Mouse (Mus musculus): ENCODE results near the gene Slc7a5.

The Slc7a5 gene

DNA sequence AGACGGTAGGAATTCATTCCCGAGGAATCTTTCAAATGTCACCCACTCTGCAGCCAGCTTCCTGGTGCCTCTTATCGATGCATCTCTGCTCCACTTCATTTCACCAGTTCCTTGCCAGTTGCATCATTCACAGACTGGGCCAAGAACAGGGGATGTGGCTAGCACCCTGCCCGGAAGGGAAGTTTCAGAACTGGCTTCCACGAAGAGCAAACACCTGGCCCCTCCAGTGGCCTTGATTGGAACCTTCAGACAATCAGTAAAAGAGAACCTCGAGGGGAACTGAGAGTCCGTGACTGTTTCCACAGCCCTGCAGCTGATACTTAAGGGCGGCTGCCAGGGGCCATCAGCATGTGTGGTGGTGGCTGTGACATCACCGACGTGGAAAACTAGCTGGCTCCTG lies 59.0 kb downstream of the Slc7a5 start:
- no peak for DNase-seq

DNA sequence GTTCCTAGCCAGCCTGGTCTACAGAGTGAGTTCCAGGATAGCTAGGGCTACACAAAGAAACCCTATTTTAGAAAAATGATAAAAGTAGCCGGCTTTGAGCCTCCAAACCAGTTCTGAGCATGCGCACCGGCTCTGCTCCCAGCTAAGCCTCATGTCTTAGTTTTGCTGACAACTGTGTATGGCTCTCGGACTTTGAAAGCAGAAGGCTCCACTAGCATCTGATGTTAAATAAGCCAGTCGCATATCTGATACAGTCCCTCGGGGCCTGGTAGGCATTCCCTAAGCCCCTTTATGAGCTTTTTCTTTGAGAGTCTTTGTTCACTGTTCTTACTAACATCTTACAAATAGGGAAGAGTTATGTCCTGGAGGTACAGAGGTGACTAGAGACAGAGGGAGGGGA lies 59.5 kb downstream of the Slc7a5 start:
- DNase-seq: no peak

DNA sequence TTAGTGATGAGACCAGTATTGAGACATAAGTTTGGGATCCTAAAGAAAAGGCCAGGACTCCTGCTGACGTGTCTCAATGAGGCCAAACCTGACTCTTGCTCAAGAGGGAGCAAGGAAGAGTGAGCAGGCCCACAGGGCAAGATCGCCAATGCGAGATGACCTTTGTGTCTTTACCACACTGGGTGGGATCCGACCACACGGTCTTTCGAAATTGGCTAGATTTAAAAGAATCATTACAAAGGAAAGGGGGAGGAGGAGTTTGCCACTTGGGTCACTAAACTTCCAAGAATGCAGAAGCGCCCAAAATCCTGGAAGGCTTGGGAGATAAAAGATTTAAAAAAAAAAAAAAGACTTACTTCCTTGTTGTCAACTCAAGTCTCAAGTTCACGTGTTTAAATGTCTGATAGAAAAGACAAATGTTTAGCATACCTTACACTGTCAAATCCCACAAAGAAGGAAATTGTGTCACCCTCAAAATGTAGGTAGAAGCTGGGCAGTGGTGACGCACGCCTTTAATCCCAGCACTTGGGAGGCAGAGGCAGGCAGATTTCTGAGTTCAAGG lies 60.2 kb downstream of the Slc7a5 start:
- DNase-seq: no peak

DNA sequence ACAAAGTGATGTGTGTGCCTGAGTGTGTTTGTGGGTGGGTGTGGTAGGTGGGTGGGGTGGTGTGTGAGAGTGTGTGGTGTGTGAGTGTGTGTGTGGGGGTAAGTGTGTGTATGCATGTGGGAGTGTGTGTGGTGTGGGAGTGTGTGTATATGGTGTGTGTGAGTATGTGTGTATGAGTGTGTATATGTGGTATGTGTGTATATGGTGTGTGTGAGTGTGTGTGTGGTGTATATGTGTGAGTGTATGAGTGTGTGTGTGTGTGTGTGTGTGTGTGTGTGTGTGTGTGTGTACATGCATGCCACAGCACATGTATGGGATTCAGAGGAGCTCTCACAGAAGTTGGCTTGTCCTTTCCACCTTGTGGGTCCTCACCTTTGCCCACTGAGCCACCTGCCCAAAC lies 60.7 kb downstream of the Slc7a5 start:
- DNase-seq: no peak

DNA sequence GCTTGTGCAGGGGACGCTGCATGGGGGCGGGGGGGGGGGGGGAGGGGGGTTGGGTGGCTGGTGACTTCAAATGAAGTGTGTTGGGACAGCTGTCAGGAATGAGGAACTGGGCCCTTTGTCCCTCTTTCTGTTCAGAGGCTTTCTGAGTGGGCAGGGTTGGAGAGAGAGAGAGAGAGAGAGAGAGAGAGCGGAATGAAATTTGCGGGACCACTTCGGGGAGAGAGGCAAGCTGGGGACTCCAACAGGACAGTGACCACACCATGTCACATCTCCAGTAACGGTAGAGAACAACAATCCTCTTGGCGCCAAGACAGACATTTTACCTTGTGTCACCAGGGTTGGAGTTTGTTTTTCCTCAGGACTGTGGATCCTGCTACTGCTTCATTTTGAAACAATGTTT lies 62.7 kb downstream of the Slc7a5 start:
- DNase-seq: no peak

DNA sequence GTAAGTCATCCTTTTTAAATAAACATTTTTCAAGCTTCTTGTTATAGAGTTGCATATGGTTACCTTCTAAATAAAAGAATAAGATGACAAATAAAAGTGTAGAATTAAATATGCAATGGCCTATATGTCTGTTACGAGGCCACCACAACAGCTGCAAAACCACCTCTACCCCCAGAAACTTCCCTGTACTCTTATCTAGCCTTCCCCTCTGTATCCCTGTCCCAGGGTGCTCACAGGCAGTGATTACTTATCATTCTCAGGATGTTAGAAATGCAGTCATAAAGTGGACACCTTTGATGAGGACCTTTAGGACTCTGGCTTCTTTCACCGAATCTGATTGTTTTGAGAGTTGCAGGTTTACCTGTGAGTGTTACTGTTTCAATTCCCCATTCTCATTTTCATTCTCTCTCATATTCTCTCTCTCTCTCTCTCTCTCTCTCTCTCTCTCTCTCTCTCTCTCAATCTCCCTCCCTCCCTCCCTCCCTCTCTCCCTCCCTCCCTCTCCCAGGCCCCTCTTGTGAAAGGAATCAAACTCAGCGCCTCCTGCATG lies 64.2 kb downstream of the Slc7a5 start:
- no peak for DNase-seq

DNA sequence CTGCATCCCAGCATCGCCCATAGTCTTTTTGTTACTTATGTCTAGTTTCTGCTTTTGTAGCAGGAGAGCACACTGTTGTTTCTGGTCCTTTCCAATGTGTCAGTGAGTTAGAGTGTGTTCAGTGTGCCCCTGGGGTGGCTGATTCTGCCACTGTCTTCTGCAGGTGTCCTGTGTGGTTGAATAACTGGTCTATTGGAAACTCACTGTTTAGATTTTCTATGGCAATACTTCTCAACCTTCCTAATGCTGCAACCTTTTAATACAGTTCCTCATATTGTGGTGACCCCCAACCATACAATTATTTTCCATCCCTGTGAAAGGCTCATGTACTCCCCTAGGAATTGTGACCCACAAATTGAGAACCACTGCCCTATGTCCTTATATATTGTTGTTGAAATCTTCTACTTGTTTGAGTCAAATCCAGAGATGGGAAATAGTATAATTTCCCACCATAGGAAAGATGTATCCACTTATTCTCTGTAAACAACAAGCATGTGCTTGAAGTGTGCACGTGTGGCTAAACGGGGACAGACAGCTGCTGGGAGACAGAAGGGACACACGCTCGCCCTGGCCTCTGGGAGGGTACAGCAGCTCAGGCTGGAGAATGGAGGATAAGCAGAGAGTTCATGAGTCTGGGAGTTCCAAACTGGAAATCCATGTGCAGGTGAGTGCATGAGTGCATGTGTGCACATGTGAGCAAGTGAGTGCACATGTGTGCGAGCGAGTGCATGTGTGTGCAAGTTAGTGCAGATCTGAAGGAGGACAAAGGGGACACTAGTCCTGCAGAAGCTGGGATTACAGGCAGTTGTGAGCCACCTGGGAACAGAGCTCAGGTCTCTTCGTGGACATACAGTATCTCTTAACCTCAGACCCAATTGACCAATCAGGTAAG lies 65.2 kb downstream of the Slc7a5 start:
- no peak for DNase-seq

DNA sequence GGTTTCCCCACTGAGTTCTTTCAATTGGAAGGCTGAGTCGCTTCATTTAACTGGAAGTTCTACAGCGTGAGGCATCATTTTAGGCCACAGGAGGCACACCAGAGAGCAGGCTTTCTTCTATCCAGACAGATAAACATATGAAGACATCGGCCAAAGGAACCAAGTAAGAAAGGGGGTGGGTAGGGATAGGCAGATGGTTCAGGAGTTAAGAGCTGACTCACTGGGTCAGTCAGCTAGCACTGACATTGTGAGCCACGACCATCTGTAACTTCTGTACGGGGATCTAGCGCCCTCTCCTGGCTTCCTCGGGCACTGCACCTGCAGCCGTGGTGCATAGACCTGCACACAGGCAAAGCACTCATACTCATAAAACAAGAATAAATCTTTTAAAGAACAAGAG lies 66.3 kb downstream of the Slc7a5 start:
- DNase-seq: peak; percentile 15

DNA sequence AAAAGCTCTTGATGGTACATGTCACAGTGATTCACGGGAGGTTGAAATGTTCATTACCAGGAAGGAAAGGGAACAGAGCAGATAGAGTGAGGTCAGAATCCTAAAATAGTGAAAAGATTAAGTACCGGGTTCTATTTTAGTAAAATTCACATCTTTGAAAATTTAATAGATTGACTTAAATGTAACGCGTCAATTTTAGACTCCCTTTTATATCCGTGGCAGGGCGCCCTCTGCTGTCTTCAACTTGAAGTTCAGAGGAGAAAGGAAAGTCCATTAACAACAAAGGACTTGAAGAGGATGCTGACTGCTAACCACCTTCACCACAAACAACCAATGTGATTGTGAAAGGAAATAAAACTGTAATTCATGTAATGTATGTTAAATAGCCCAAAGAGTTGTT lies 75.0 kb downstream of the Slc7a5 start:
- DNase-seq: peak; percentile 43

DNA sequence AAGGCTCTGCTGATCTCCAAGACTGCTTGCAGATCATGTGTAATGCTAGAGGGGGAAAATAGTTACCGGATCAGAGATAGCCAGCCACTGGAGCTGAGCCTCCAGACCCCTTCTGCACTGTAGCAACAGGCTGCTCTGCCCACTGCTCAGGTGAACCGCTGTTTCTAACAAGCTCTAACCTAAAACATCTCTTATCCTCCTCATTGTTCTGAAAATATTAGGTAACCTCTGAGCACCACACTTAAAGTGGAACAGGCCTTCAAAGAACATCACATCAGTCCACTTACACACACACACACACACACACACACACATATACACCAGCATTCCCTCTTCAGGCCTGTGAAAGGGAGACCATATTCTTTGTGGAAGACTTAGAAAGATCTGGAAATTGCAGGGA lies 75.4 kb downstream of the Slc7a5 start:
- no peak for DNase-seq
